Mouse (Mus musculus) testis, adult 2 months (tissue): ENCODE results near the gene Smg9. TPM values are rescaled to one million over a fixed set of nuclear protein-coding genes. Genes with fewer than 3 reads are reported as not detected.

Experiments
- H3K27ac ChIP-seq: fragments of 200-500 bp; 2 replicates; pipeline ENCODE4 v1.5.1; 2012; ENCODE audit warnings: low read depth, low read length; ENCODE audit not compliant: control insufficient read depth, insufficient read depth
- H3K27me3 ChIP-seq: fragments of 200-500 bp; 2 replicates; pipeline ENCODE4 v1.6.1; 2012; ENCODE audit warnings: mild to moderate bottlenecking, low read length, moderate library complexity; ENCODE audit not compliant: control insufficient read depth, insufficient read depth
- H3K36me3 ChIP-seq: fragments of 200-500 bp; 2 replicates; pipeline ENCODE4 v1.6.1; 2012; ENCODE audit warnings: mild to moderate bottlenecking, low read length; ENCODE audit not compliant: control insufficient read depth, insufficient read depth
- H3K4me1 ChIP-seq: fragments of 200-500 bp; 2 replicates; pipeline ENCODE4 v1.6.1; 2012; ENCODE audit warnings: low read length; ENCODE audit not compliant: control insufficient read depth, insufficient read depth
- H3K4me3 ChIP-seq: fragments of 200-500 bp; 2 replicates; pipeline ENCODE4 v1.5.1; 2012; ENCODE audit warnings: low read depth, mild to moderate bottlenecking, low read length, moderate library complexity, mixed read lengths; ENCODE audit not compliant: control insufficient read depth
- CTCF ChIP-seq: fragments of 200-500 bp; IDR thresholded peaks from 2 replicates; pipeline ENCODE4 v1.5.1; 2012; ENCODE audit warnings: low read depth, mild to moderate bottlenecking, inconsistent platforms, low read length, moderate library complexity; ENCODE audit not compliant: control insufficient read depth, insufficient read depth, insufficient replicate concordance
- POLR2A ChIP-seq: fragments of 200-500 bp; IDR thresholded peaks from 2 replicates; pipeline ENCODE4 v1.6.1; 2012; ENCODE audit warnings: low read depth, mild to moderate bottlenecking, inconsistent platforms, low read length, moderate library complexity; ENCODE audit not compliant: control insufficient read depth
- polyA plus RNA-seq: library from polyadenylated mRNA; depleted of rRNA; stranded (reverse); fragments of >200 nt; gene quantifications from 2 replicates; pipeline ENCODE4 v1.2.3, GENCODE M21; 2012

Smg9 gene
- polyA plus RNA-seq, 1 experiment, result 151 TPM

DNA sequence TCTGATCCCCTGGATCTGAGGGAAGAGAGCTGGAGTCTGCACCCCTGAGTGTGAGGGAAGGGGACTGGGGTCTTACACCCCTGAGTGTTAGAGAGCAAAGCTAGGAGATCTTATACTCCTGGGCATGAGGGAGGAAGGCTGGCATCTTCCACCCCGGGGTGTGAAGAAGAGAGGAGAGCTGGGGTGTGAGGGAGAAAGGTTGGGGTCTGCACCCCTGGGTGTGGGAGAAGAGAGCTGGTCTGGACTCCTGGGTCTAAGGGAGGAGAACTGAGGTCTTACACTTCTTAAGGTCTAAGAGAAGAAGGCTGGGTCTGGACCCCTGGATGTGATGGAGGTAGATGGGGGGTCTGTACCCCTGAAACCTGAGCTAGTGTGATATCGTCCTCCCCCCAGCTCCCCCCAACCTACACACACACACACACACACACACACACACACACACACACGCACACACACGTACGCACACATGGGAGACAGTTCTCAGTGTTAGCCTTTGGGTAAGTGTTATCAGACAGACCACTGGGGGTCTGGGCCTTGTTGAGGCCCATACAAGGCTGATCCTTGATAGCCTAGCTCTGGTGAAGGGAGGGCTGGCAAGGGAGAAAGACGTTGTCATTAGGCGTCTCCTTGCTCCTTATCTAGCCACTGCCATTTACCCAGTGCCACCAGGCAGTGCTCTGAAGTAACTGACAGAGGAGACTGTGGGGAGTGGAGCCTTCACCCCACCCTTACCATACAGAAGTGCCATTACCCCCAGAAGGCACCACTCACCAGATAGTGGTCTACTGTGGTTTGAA, 28.2 kb upstream of the Smg9 start:
- H3K27ac ChIP-seq, result no peak overlapping the region
- no peaks in the 10 kb centered on the region for H3K27me3 ChIP-seq
- no peaks in the 10 kb centered on the region for H3K36me3 ChIP-seq
- peaks cover 5% of the 10 kb centered on the region for H3K4me1 ChIP-seq
- no peak for TF ChIP-seq POLR2A
- TF ChIP-seq CTCF, result no peak
- H3K4me3 ChIP-seq, result no peak overlapping the region

GRCm38 (mm10) chr7:24371809-24372145, 27.6 kb upstream of the Smg9 start:
- no peaks in the 10 kb centered on the region for H3K36me3 ChIP-seq
- H3K27me3 ChIP-seq, result no peaks in the 10 kb centered on the region
- H3K27ac ChIP-seq, result no peak overlapping the region
- H3K4me3 ChIP-seq, result no peak overlapping the region
- H3K4me1 ChIP-seq, result peaks cover 5% of the 10 kb centered on the region
- TF ChIP-seq CTCF (no peak), POLR2A (no peak)

DNA sequence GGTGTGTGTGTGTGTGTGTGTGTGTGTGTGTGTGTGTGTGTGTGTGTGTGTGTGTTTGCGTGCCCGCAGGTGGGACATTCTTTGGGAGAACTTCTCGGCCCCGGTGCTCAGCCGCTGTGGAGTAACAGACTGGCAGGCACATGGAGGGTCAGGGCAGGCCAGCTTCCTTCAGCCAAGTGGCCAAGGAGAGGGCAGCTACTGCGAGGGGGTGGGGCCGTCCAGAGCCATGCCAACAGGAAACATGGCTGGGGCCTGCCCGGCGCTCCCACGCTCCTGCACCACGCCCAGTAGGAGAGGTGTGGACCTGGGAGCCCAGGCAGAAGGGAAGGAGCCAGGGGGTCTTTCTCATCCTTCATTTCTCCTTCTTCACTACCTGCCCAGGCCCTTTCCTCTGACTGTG, 27.1 kb upstream of the Smg9 start:
- Histone ChIP-seq H3K27me3 (no peaks in the 10 kb centered on the region), H3K36me3 (no peaks in the 10 kb centered on the region), H3K27ac (no peak overlapping the region), H3K4me3 (no peak overlapping the region), H3K4me1 (peaks cover 9% of the 10 kb centered on the region)
- TF ChIP-seq POLR2A (no peak), CTCF (no peak)

GRCm38 (mm10) chr7:24372786-24373185, 26.6 kb upstream of the Smg9 start:
- Histone ChIP-seq H3K27me3 (no peaks in the 10 kb centered on the region), H3K4me3 (no peak overlapping the region), H3K27ac (no peak overlapping the region), H3K4me1 (peaks cover 10% of the 10 kb centered on the region), H3K36me3 (no peaks in the 10 kb centered on the region)
- no peak for TF ChIP-seq POLR2A
- no peak for TF ChIP-seq CTCF

DNA sequence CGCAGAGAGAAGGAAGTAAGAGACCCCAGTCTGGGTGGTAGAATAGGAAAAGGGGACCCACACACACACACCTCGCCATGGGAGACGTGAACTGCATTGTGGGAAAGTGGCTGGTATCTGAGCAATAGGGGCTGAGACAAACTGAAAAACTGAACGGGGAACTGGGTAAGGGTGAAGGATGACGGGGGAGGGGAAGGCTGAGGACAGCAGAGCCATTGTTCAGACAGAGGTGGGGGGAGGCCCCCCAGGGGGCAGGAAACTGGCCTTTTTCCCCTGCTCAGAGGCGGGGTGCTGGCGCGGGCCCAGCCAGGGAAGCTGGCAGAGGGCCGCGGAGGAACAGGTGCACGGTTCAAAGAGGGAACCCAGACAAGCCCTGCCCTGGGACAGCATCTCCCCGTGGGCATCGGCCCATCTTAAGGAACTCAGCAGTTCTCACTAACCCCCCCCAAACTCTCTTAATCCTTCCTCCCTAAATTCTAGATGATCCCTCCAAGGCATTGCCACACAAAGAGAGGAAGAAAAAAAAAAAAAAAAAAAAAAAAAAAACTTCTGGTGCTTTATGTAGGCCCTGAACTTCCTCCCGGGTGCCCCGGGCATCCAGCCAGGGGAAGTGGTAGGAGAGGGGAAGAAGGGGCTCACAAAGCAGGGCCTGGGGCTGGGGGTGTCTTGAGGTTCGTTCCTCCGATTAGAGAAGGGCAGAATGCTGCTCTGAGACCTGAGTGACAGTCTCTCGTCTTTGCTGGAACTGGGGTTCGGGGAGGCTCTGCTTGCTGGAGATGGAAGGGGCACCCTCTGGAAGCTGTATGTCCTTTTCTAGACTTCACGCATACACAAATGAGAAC, 25.7 kb upstream of the Smg9 start:
- no peak overlapping the region for H3K27ac ChIP-seq
- no peak overlapping the region for H3K4me3 ChIP-seq
- TF ChIP-seq CTCF (no peak), POLR2A (no peak)
- no peaks in the 10 kb centered on the region for H3K36me3 ChIP-seq
- H3K27me3 ChIP-seq, result no peaks in the 10 kb centered on the region
- H3K4me1 ChIP-seq, result peaks cover 12% of the 10 kb centered on the region

GRCm38 (mm10) chr7:24376456-24376855, 23.0 kb upstream of the Smg9 start:
- H3K27ac ChIP-seq, result no peak overlapping the region
- no peak for TF ChIP-seq CTCF
- TF ChIP-seq POLR2A, result no peak
- no peak overlapping the region for H3K4me3 ChIP-seq
- H3K36me3 ChIP-seq, result no peaks in the 10 kb centered on the region
- peaks cover 12% of the 10 kb centered on the region for H3K4me1 ChIP-seq
- H3K27me3 ChIP-seq, result no peaks in the 10 kb centered on the region

DNA sequence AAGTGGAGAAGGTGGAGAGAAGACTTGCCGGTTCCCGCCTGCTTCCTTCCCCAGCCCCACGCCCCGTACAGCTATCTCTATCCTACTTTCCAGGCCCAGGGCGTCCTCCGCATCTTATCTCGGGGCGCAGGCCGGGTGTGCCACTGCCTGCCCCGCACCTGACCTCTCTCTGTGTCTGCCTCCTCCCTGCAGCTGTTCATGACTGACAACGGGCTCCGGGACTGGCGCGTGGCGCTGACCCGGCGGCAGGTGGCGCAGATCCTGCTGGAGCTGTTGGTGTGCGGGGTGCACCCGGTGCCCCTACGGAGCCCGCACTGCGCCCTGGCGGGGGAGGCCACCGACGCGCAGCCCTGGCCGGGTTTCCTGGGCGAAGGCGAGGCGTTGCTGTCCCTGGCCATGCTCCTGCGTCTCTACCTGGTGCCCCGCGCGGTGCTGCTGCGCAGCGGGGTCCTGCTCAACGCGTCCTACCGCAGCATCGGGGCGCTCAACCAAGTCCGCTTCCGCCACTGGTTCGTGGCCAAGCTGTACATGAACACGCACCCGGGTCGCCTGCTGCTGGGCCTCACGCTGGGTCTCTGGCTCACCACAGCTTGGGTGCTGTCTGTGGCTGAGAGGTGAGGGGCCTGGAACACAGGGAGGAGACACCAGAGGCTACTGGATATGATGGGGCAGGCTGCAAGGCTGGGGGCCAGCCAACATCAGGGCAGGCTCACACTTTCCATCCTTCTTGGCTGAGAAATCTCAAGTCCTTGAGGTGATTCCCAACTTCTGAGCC, 22.1 kb upstream of the Smg9 start:
- Histone ChIP-seq H3K4me3 (no peak overlapping the region; the same call in 1 of the 2 replicates), H3K27ac (no peak overlapping the region), H3K4me1 (peaks cover 12% of the 10 kb centered on the region), H3K36me3 (no peaks in the 10 kb centered on the region), H3K27me3 (no peaks in the 10 kb centered on the region)
- TF ChIP-seq CTCF (no peak), POLR2A (no peak)
